Mouse (Mus musculus): Measurements from ENCODE around the gene Lin7a. TPM values are rescaled to one million over a fixed set of nuclear protein-coding genes. Genes with fewer than 3 reads are reported as not detected.

Lin7a gene
- polyA plus RNA-seq (2015; fragmentation: Nextera tagmentation; extraction: Ambion mirVana): 9.5 and 12.8 TPM in 2 replicates

DNA sequence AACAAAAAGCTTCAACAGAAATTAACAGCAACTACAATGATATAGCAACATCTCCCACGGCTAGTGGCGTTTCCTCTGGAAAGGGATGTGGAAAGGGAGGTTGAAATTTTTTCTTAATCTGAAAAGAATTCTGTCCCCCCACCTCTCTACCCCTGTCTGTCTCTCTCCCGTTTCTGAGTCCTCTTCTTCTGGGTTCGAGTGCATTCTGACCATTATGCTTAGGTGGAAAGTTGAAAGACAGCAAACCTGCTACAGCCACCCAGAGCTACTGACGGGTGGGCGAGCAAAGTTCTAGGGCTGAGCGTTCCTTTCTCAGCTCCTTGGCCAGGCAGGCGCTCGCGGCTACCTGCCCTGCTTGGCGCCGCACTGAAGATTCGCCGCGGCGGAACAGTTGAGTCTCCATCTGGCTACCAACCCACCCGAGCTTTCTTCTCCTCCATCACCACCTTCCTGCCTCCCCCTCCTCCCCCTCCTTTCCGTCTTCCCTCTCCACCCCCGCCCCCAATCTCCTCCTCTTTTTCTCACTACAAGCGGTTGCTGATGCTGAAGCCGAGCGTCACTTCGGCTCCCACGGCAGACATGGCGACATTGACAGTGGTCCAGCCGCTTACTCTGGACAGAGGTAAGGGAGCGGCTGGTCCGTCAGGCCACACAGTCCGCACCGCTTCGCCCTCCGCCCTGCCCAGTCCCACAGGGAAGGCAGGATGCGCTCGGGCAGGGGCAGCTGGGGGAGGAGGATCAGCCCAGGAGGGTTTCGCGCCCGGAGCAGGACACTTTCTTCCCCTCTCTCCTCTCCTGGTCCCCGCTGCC lies at the start of gene Lin7a:
Lin7a (plus strand) TSS at position 366 of the 810 bp plus-strand sequence.
- peak; percentile 83 for ATAC-seq
- peak within 1 kb of the TSS; percentile 57 for H3K27ac ChIP-seq

DNA sequence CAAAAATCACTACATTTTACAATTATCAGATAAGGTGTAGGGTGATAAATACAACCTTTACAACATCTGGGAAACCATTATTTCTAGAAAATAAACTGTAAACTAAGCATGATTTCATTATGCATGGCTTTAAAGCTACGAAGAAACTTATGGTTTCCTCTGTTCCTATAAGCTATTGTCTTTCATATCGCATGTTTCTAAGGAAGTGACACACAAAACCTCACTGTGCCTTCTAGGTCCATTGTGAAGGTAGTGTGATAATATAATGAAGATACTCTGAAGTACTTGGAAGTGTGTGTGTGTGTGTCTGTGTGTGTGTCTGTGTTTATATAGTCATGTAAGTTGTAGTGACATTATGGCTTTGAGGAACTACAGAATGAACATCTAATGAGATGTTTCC lies 49.8 kb upstream of the Lin7a start:
- Histone ChIP-seq H3K9me3 (replicated peaks) (no peaks in the 10 kb centered on the region), H3K36me3 (ENCODE audit: poor library complexity, severe bottlenecking) (no peaks in the 10 kb centered on the region), H3K27me3 (no peaks in the 10 kb centered on the region), H3K27ac (no peak overlapping the region), H3K9ac (no peak overlapping the region), H3K4me2 (no peak overlapping the region), H3K4me3 (no peak overlapping the region), H3K4me1 (no peaks in the 10 kb centered on the region)
- no peak for ATAC-seq
- WGBS: 94% methylated on average over 2 of the region's 2 CpGs

More for the DNA sequence above, at the start of gene Lin7a:
- no peaks in the 10 kb centered on the region for H3K4me1 ChIP-seq
- H3K9me3 ChIP-seq (replicated peaks): no peaks in the 10 kb centered on the region
- H3K4me2 ChIP-seq: peak within 1 kb of the TSS; percentile 95
- WGBS: under 1% methylated on average over 38 of the region's 38 CpGs
- peaks cover 26% of the 10 kb centered on the region for H3K27me3 ChIP-seq
- no peaks in the 10 kb centered on the region for H3K36me3 ChIP-seq (ENCODE audit: poor library complexity, severe bottlenecking)
- peak within 1 kb of the TSS; percentile 74 for H3K4me3 ChIP-seq
- H3K9ac ChIP-seq: peak within 1 kb of the TSS; percentile 80

- no peaks in the 10 kb centered on the region for H3K36me3 ChIP-seq (ENCODE audit: poor library complexity, severe bottlenecking)
- H3K4me2 ChIP-seq: no peak overlapping the region
- no peaks in the 10 kb centered on the region for H3K4me1 ChIP-seq
- ATAC-seq: no peak
- no peak overlapping the region for H3K27ac ChIP-seq
- no peaks in the 10 kb centered on the region for H3K9me3 ChIP-seq (replicated peaks)
- H3K9ac ChIP-seq: no peak overlapping the region
- whole genome bisulfite sequencing: 84% methylated on average over 8 of the region's 8 CpGs
- no peak overlapping the region for H3K4me3 ChIP-seq
- H3K27me3 ChIP-seq: no peaks in the 10 kb centered on the region
Observed at GRCm38 (mm10) chr10:107222406-107223185, 48.9 kb upstream of the Lin7a start.

GRCm38 (mm10) chr10:107223186-107223440 lies 48.4 kb upstream of the Lin7a start:
- Histone ChIP-seq H3K27me3 (no peaks in the 10 kb centered on the region), H3K9ac (no peak overlapping the region), H3K27ac (no peak overlapping the region), H3K9me3 (replicated peaks) (no peaks in the 10 kb centered on the region), H3K4me3 (no peak overlapping the region), H3K36me3 (ENCODE audit: poor library complexity, severe bottlenecking) (no peaks in the 10 kb centered on the region), H3K4me1 (no peaks in the 10 kb centered on the region), H3K4me2 (no peak overlapping the region)
- no peak for ATAC-seq
- WGBS: 97% methylated on average over 3 of the region's 3 CpGs

DNA sequence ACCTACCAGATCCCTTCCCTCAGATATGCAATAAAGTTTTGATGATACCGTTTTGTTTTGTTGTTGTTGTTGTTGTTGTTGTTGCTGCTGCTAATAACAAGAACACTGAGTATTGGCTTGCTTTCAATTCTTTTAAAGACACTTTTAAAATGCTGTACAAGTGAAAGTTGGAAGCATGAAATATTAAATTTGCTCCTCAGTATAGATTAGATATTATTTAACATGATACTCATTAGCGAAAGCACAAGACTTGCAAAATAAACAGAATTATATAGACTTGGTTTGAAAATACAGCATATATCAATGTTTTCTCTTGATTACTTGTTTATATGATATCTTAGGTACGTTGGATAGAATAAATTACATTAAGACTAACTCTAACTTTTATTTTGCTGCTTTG lies 47.7 kb upstream of the Lin7a start:
- Histone ChIP-seq H3K9ac (no peak overlapping the region), H3K4me2 (no peak overlapping the region), H3K4me3 (no peak overlapping the region), H3K9me3 (replicated peaks) (no peaks in the 10 kb centered on the region), H3K4me1 (no peaks in the 10 kb centered on the region), H3K36me3 (ENCODE audit: poor library complexity, severe bottlenecking) (no peaks in the 10 kb centered on the region), H3K27me3 (no peaks in the 10 kb centered on the region), H3K27ac (no peak overlapping the region)
- no peak for ATAC-seq
- 91% methylated on average over 3 of the region's 3 CpGs for WGBS

- Histone ChIP-seq H3K4me3 (no peak overlapping the region), H3K9me3 (replicated peaks) (no peaks in the 10 kb centered on the region), H3K4me1 (no peaks in the 10 kb centered on the region), H3K9ac (no peak overlapping the region), H3K36me3 (ENCODE audit: poor library complexity, severe bottlenecking) (no peaks in the 10 kb centered on the region), H3K4me2 (no peak overlapping the region), H3K27ac (no peak overlapping the region), H3K27me3 (no peaks in the 10 kb centered on the region)
- WGBS: 82% methylated on average over 6 of the region's 6 CpGs
- ATAC-seq: no peak
Observed at GRCm38 (mm10) chr10:107224596-107225330, 46.7 kb upstream of the Lin7a start.

- 60% methylated on average over 4 of the region's 4 CpGs for WGBS
Observed at GRCm38 (mm10) chr10:107225331-107225835, 46.1 kb upstream of the Lin7a start.

GRCm38 (mm10) chr10:107225871-107226270 lies 45.6 kb upstream of the Lin7a start:
- Histone ChIP-seq H3K4me2 (no peak overlapping the region), H3K27me3 (no peaks in the 10 kb centered on the region), H3K4me3 (no peak overlapping the region), H3K9me3 (replicated peaks) (no peaks in the 10 kb centered on the region), H3K36me3 (ENCODE audit: poor library complexity, severe bottlenecking) (no peaks in the 10 kb centered on the region), H3K9ac (no peak overlapping the region), H3K4me1 (no peaks in the 10 kb centered on the region), H3K27ac (no peak overlapping the region)
- 89% methylated on average over 4 of the region's 4 CpGs for WGBS
- ATAC-seq: no peak

More at GRCm38 (mm10) chr10:107225331-107225835, 46.1 kb upstream of the Lin7a start:
- ATAC-seq: no peak
- Histone ChIP-seq H3K9me3 (replicated peaks) (no peaks in the 10 kb centered on the region), H3K4me3 (no peak overlapping the region), H3K27ac (no peak overlapping the region), H3K36me3 (ENCODE audit: poor library complexity, severe bottlenecking) (no peaks in the 10 kb centered on the region), H3K4me1 (no peaks in the 10 kb centered on the region), H3K9ac (no peak overlapping the region), H3K4me2 (no peak overlapping the region), H3K27me3 (no peaks in the 10 kb centered on the region)

DNA sequence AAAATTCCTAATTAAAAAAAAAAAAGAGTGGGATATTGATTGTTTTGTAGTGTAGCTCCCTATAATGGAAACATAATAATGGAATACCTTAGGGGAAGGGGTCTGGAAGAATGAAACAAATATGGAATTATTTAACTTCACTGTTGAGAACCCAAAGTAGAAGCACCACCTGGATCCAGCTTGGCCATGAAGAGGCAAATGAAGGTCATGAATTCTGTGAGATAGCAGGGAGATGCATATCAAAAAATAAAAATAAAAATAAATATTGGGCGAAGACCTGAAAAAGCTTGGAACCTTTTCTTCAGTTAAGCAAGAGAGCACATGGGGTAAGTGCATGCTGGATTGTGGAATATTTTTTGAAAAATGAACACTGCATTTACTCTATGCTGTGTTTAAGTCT lies 43.6 kb upstream of the Lin7a start:
- Histone ChIP-seq H3K27ac (no peak overlapping the region), H3K4me2 (no peak overlapping the region), H3K27me3 (no peaks in the 10 kb centered on the region), H3K4me1 (no peaks in the 10 kb centered on the region), H3K9me3 (replicated peaks) (no peaks in the 10 kb centered on the region), H3K36me3 (ENCODE audit: poor library complexity, severe bottlenecking) (no peaks in the 10 kb centered on the region), H3K4me3 (no peak overlapping the region), H3K9ac (no peak overlapping the region)
- 96% methylated on average over 1 of the region's 1 CpGs for WGBS
- ATAC-seq: no peak

DNA sequence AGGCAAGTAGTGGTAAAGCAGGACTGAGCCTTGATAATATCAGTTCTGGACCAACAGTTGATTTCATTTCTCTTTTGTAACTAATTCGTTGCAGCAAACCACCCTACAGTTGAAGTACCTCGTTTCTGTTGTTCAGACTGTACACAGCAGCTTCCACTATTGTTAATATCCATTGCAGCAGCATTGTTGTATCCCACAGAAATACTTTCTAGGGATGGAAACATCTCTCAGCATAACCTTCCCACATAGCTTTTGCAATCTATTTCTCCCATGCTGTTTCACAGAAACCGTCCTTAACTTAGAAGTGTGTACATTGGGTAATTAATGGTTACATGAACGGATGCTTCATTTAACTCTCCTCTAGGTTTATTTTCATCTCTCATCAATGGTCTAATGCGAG lies 42.7 kb upstream of the Lin7a start:
- Histone ChIP-seq H3K36me3 (ENCODE audit: poor library complexity, severe bottlenecking) (no peaks in the 10 kb centered on the region), H3K4me2 (no peak overlapping the region), H3K9me3 (replicated peaks) (no peaks in the 10 kb centered on the region), H3K27me3 (no peaks in the 10 kb centered on the region), H3K4me3 (no peak overlapping the region), H3K4me1 (no peaks in the 10 kb centered on the region), H3K9ac (no peak overlapping the region), H3K27ac (no peak overlapping the region)
- no peak for ATAC-seq
- 84% methylated on average over 5 of the region's 5 CpGs for WGBS

DNA sequence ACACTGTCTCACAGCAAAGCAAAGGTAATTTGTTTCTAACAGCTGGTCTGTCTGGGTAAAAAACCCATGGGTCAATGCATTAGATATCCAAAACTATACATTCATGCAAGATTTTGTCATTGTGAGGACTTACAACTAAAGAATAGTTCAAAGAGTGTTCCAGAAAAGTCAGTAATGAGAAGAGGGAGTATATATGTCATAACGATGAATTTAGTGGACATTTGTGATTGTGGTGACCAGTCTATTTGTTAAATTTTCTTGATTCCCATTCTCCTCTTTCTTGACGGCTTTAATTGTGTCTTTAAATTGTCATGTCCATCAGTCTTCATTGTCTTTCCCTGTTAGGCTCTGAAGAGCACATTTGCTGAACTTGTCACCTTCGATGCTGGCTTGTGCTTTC lies 42.1 kb upstream of the Lin7a start:
- H3K27me3 ChIP-seq: no peaks in the 10 kb centered on the region
- H3K4me3 ChIP-seq: no peak overlapping the region
- no peaks in the 10 kb centered on the region for H3K4me1 ChIP-seq
- H3K4me2 ChIP-seq: no peak overlapping the region
- no peaks in the 10 kb centered on the region for H3K9me3 ChIP-seq (replicated peaks)
- WGBS: 65% methylated on average over 3 of the region's 3 CpGs
- ATAC-seq: no peak
- no peak overlapping the region for H3K9ac ChIP-seq
- no peak overlapping the region for H3K27ac ChIP-seq
- no peaks in the 10 kb centered on the region for H3K36me3 ChIP-seq (ENCODE audit: poor library complexity, severe bottlenecking)
